Mouse (Mus musculus): ENCODE results near the gene Mtap.

Gene Mtap

GRCm38 (mm10) chr4:89136356-89136755 is 566 bp upstream of the Mtap start:
- in situ Hi-C loops (cut with MboI, MseI), result loop anchor here (10.0 kb wide), 1 partner anchor 412 kb away; the partner anchor contains the start of genes Gm26566 and Klhl9

GRCm38 (mm10) chr4:89137542-89138360 is 829 bp downstream of the Mtap start:
- in situ Hi-C loops (cut with MboI, MseI), result loop anchor here (10.0 kb wide), 1 partner anchor 413 kb away; the partner anchor contains the start of genes Gm26566 and Klhl9

DNA sequence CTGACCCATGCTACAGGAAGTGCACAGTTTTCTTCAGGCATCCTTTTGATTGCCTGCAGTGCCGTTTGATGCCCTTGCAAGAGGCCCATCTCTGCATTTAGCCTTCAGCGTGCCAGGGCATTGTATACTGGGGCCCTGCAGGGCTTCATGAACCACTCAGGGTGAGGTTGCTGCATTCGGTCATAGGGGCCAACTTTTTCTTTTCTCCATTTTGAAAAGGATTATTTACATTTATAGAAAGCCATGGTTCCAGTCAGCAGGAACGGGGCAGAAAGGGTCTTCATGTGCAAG is 1.4 kb downstream of the Mtap start:
- in situ Hi-C loops (cut with MboI, MseI), result loop anchor here (10.0 kb wide), 1 partner anchor 414 kb away; the partner anchor contains the start of genes Gm26566 and Klhl9

DNA sequence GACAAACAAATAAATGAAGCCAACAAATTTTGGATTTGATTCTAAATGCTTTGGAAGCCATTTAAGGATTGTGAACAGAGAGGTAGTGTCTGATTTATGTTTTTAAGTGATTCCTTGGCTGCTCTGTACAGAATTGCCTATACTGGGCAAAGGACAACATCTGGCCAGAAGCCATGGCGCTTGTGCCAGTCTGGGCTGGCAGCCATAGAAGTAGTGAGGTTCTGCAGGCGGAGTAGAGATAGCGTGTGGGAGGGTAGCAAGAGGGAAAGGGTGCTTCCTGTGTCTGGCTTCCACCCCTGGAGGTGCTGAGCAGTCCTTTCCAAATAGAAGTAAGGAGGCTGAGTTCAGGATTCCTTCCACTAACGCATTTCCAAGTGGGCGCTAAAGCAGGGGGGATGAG is 3.9 kb downstream of the Mtap start:
- in situ Hi-C loops (cut with MboI, MseI), result loop anchor here (10.0 kb wide), 1 partner anchor 154 kb away; the partner anchor contains the start of gene Cdkn2a

DNA sequence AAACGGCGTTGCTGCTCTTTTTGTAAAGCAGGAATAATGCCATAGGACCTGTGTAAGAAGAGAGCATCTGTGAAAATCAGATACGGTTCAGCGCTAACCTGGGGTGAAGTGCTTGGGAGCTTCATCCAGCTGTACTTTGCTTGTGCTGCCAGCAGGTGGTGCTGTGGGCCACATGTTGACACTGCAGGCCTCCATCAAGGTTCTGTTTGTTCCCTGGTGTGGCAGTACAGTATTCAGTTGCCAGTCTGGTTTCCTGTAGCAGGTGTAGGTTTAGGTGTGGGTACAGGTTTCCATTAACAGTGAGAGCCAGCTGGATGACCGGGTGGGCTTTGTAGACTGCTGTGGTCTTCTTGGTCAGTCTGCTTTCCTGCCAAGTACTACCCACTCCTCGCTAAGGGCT is 8.5 kb downstream of the Mtap start:
- in situ Hi-C loops (cut with MboI, MseI), result loop anchor here (5.0 to 10.0 kb wide), 2 partner anchors 149 to 382 kb away; partner anchors contain the start of gene Cdkn2a

GRCm38 (mm10) chr4:89146291-89146690 is 9.4 kb downstream of the Mtap start:
- in situ Hi-C loops (cut with MboI, MseI), result loop anchor here (5.0 to 10.0 kb wide), 2 partner anchors 149 to 381 kb away; partner anchors contain the start of gene Cdkn2a

DNA sequence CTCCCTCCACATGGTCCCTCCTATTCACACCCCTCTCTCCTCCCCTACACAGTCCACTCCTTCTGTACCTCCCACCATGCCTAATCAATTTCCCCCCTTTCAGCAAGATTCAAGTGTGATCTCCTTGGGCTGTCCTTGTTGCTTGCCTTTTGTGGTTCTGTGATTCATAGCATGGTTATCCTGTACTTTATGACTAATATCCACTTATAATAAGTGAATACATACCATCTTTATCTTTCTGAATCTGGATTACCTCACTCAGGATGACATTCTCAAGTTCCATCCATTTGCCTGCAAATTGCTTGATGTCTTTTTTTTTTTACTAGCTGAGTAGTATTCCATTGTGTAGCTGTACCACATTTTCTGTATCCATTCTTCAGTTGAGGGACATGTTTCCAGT is 12.3 kb downstream of the Mtap start:
- in situ Hi-C loops (cut with MboI, MseI), result loop anchor here (5.0 to 10.0 kb wide), 2 partner anchors 146 to 378 kb away; partner anchors contain the start of gene Cdkn2a

DNA sequence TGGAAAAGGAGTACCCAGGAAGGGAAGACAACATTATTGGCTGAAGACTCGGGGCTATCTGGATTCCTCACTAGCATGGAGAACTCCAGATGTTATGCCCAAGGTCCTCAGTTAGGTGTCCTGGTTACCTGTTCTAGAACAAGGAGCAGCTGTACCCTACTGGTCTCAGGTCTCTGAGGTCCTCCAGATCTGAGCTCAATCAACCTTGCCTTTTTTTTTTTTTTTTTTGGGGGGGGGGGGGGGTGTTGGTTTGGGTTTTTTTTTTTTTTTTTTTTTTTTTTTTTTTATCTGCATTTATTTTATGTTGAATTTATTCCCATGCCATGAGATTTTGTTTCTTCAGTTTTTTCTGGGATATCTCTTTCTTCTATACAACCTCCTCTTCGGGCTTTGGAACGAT is 24.5 kb downstream of the Mtap start:
- in situ Hi-C loops (cut with MboI, MseI), result loop anchor here (10.0 kb wide), 1 partner anchor 193 kb away; no protein-coding TSS in a partner anchor

GRCm38 (mm10) chr4:89162496-89162895 is 25.6 kb downstream of the Mtap start:
- in situ Hi-C loops (cut with MboI, MseI), result loop anchor here (10.0 kb wide), 1 partner anchor 192 kb away; no protein-coding TSS in a partner anchor

DNA sequence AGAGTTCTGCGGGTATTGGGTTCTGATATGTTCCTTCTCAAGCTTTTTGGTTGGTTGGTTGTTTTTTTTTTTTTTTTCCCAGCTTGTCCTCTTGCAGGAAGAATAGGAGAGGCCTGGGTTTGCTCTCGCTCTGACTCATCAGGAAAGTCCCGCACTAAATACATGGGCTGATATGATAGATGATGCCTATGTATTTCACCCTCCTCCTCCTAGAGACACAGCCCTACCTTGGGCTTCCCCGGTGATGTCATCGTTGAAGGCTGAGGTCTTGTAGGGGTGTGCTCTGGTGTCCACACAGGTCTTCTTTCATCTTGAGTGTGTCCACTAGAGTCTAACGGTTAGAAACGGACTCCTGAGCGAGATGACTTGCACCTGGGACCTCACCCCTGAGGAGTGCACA is 26.7 kb downstream of the Mtap start:
- in situ Hi-C loops (cut with MboI, MseI), result loop anchor here (10.0 kb wide), 1 partner anchor 191 kb away; no protein-coding TSS in a partner anchor

GRCm38 (mm10) chr4:89164681-89165080 is 27.8 kb downstream of the Mtap start:
- in situ Hi-C loops (cut with MboI, MseI), result loop anchor here (10.0 kb wide), 1 partner anchor 190 kb away; no protein-coding TSS in a partner anchor

DNA sequence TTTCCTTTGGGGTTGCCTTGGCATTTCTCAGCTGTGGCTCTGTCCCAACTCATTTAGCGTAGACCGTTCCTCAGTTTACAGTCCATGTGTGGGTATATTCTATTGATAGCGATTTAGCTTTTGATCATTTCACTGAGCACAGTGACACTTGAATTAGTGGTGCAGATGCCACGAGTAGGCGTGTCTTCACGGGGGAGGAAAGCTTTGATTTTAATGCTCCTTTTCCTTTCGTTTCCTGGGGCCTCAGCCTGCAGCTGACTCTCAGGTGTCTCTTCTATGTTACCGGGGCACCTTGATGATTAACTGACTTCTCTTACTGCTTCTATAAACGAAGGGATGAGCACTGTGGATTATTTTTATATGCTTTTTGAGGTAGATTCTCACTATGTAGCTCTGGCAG is 32.0 kb downstream of the Mtap start:
- in situ Hi-C loops (cut with MboI, MseI), result loop anchor here (10.0 kb wide), 1 partner anchor 186 kb away; no protein-coding TSS in a partner anchor

- in situ Hi-C loops (cut with MboI, MseI), result loop anchor here (10.0 kb wide), 1 partner anchor 185 kb away; no protein-coding TSS in a partner anchor
Measured at GRCm38 (mm10) chr4:89169739-89170138, 32.8 kb downstream of the Mtap start.

DNA sequence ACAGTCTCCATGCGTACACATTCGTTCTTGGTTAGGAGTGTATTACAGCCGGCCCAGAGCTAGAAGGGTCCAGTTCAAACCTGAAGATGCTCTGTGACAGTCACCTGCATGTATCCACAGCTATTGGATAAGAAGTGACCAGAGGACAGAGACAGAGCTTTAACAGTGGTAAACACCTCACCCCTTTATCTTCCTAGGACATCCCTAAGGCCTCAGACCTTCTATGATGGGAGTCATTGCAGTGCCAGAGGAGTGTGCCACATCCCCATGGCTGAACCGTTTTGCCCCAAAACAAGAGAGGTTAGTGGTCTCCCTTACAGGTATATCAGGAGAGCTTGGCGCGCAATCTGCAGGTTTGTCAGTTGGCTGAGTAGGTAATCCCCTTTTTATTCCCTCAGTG is 34.0 kb downstream of the Mtap start:
- in situ Hi-C loops (cut with MboI, MseI), result no loop called here

GRCm38 (mm10) chr4:89172873-89173605 is 36.1 kb downstream of the Mtap start:
- in situ Hi-C loops (cut with MboI, MseI), result no loop called here

GRCm38 (mm10) chr4:89177514-89178307 is 40.8 kb downstream of the Mtap start:
- in situ Hi-C loops (cut with MboI, MseI), result no loop called here

DNA sequence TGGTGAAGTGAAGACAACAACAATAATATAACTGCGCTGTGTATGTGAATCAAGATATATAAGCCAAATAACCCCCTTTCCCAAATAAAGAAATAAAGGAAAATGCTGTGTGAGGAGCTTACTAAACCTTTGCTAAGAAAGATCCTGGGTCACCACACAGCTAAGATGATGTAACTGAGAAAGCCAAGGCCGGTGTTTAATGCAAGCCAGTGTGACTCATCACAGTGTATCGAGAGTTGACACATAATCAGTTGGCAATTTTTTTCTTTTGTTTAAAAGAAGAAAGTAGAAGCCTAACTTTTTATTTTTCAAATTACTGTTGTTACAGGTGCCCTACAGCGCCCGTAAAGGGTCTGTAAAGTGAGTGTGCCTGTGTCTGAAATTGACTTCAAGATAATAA is 43.2 kb downstream of the Mtap start:
- in situ Hi-C loops (cut with MboI, MseI), result no loop called here

DNA sequence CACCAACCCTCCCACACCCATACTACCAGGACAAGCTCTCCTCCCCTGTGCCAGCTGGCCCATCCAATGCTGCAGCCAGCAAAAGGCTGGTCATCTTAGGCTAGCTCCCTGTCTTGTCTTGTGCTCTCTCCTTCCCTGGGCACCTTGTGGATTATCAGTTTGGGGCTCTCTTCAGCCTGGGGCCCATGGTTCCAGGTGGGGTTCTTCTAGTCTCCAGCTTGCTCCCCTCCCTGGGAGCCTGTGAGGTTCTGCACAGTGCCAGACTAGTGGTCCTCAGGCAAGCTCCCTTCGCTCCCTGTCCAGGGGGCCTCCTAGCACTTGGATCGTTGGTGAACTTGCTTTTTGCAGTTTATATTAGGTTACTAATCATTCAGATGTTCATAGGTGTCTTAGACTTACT is 44.7 kb downstream of the Mtap start:
- in situ Hi-C loops (cut with MboI, MseI), result no loop called here

GRCm38 (mm10) chr4:89182486-89182885 is 45.6 kb downstream of the Mtap start:
- in situ Hi-C loops (cut with MboI, MseI), result no loop called here

GRCm38 (mm10) chr4:89195481-89195880 is 58.6 kb downstream of the Mtap start:
- in situ Hi-C loops (cut with MboI, MseI), result no loop called here

DNA sequence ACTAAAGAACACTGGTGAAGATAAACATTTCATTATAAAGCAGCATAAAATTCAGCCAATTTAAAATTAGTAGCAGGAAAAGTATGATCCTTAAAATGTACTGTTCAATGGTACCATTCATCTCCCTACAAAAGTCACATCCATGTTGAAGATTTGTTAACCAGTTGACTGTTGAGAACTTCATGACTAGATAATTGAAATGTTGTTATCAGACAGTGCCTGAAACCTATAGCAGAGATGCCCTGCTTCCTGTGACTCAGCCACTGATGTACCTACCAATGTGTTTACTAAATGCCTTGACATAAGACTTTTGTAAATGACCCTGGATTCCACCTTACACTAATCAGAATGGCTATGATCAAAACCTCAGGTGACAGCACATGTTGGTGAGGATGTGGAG is 60.2 kb downstream of the Mtap start:
- in situ Hi-C loops (cut with MboI, MseI), result no loop called here
